Mouse (Mus musculus) gastrocnemius, adult 2 months (tissue): ENCODE data around the gene Zfp112. TPM values are rescaled to one million over a fixed set of nuclear protein-coding genes. Genes with fewer than 3 reads are reported as not detected.

ENCODE experiments used
- DNase-seq: peaks from one replicate; pipeline ENCODE4 v3.0.0; 2022
- H3K27ac ChIP-seq: fragments of 200-600 bp; 2 replicates; pipeline ENCODE4 v1.8.1; 2022; ENCODE audit warnings: mild to moderate bottlenecking
- H3K4me3 ChIP-seq: fragments of 200-600 bp; 2 replicates; pipeline ENCODE4 v1.8.1; 2022; ENCODE audit warnings: mild to moderate bottlenecking, moderate library complexity
- CTCF ChIP-seq: fragments of 200-600 bp; IDR thresholded peaks from 2 replicates; pipeline ENCODE4 v1.8.1; 2022; ENCODE audit warnings: antibody characterized with exemption, mild to moderate bottlenecking, moderate library complexity
- intact Hi-C: fragments of 180-260 bp; cut with DNase I; formaldehyde crosslinking; loops from one replicate; pipeline ENCODE4 v1.15.1; 2025
- total RNA-seq, 2 experiments: library from RNA; stranded (reverse); gene quantifications; 2 replicates each; pipeline ENCODE4 v1.2.3; 2021

The Zfp112 gene
- total RNA-seq, 2 experiments from 2014 or later, result 6.6 to 6.7 TPM

GRCm38 (mm10) chr7:24116655-24117054 lies 4.5 kb downstream of the Zfp112 start:
- intact Hi-C loops, result loop anchor here (10.0 kb wide), 1 partner anchor 768 kb away; the partner anchor contains the start of gene Rps19

GRCm38 (mm10) chr7:24133425-24133995 lies 21.4 kb downstream of the Zfp112 start:
- peak overlapping the region; percentile 89 for H3K4me3 ChIP-seq
- intact Hi-C loops, result loop anchor here (2.0 to 5.0 kb wide), 3 partner anchors 21 to 134 kb away; partner anchors contain the start of gene Zfp112
- no peak for TF ChIP-seq CTCF
- peak overlapping the region; percentile 88 for H3K27ac ChIP-seq
- DNase-seq, result no peak

More at GRCm38 (mm10) chr7:24116655-24117054, 4.5 kb downstream of the Zfp112 start:
- Histone ChIP-seq H3K27ac (no peak overlapping the region), H3K4me3 (no peak overlapping the region)
- TF ChIP-seq CTCF, result no peak
- no peak for DNase-seq

DNA sequence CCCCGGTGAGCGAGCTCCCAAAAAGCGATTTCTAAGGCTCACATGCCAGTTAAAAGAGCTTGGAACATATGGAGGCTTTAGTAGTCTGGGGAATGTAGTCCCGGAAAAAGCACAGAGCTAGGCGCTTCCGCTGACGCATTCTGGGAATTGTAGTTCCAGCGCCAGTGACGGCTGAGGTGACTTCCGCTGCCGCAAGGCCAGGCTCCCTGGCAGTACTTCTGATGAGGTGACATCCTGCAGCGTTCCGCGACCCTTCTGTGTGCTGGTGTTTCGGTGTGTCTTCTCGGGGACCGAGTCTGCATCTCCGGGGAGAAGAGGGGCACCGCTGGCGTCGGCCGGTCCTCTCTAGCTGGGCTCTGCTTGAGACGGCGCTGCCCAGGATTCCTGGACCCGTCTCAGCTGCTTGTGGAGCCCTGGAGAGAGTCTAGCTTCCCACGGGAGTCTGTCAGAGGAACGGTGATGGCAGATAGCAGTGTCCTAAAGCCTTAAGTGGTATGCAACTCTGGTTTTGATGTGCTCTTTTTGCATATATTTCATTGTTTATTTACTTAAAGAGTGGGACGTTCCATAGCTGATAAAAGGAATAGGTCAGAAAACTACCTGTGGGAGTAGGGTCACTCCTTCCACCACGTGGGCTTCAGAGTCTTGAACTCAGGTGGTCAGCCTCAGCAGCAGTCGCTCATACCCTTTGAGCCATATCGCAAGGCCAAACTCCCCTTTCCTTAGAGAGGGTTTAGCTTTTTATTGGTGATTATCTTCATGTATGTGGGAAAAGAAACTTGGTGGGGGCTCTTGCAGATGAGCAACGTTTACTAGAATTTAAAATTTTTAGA lies 22.1 kb downstream of the Zfp112 start, which contains the start of gene Zfp235:
TSS of gene Zfp235 (plus strand) at position 174 of the 833 bp plus-strand sequence.
- H3K27ac ChIP-seq, result peak within 1 kb of the TSS; percentile 88
- TF ChIP-seq CTCF, result no peak
- DNase-seq, result peak; percentile 89

DNA sequence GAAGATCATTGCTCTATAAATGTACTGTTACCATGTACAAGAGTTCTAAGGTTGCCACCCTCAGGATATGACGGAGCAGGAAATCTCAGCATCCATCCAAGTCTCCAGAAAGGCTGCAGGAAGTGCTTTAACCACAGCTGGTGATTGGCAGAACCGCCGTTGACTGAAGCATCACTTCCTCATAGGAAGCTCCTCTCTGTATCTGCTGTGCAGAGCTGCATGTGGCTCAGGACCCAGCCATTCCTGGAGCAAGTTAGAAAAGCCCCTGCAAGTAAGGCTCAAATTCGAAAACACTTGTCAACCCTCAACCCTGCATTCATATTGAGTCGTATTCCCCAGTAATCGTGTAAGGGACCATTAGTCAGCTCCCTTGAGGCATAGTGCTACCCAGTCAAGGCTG lies 30.5 kb downstream of the Zfp112 start:
- intact Hi-C loops, result no loop called here
- no peak for DNase-seq
- Histone ChIP-seq H3K27ac (no peak overlapping the region), H3K4me3 (no peak overlapping the region)
- no peak for TF ChIP-seq CTCF

More for the DNA sequence above, 22.1 kb downstream of the Zfp112 start, which contains the start of gene Zfp235:
- H3K4me3 ChIP-seq, result peak within 1 kb of the TSS; percentile 89
- intact Hi-C loops, result loop anchor here (2.0 to 5.0 kb wide), 3 partner anchors 21 to 133 kb away; partner anchors contain the start of gene Zfp112

GRCm38 (mm10) chr7:24153272-24153671 lies 41.2 kb downstream of the Zfp112 start:
- no peak for DNase-seq
- intact Hi-C loops, result no loop called here
- no peak overlapping the region for H3K4me3 ChIP-seq
- no peak overlapping the region for H3K27ac ChIP-seq
- TF ChIP-seq CTCF, result peak; percentile 9; the same call in 1 of the 2 replicates

- no peak overlapping the region for H3K27ac ChIP-seq
- DNase-seq, result no peak
- intact Hi-C loops, result no loop called here
- H3K4me3 ChIP-seq, result no peak overlapping the region
- TF ChIP-seq CTCF, result no peak
Measured at GRCm38 (mm10) chr7:24172191-24172590, 60.1 kb downstream of the Zfp112 start.

DNA sequence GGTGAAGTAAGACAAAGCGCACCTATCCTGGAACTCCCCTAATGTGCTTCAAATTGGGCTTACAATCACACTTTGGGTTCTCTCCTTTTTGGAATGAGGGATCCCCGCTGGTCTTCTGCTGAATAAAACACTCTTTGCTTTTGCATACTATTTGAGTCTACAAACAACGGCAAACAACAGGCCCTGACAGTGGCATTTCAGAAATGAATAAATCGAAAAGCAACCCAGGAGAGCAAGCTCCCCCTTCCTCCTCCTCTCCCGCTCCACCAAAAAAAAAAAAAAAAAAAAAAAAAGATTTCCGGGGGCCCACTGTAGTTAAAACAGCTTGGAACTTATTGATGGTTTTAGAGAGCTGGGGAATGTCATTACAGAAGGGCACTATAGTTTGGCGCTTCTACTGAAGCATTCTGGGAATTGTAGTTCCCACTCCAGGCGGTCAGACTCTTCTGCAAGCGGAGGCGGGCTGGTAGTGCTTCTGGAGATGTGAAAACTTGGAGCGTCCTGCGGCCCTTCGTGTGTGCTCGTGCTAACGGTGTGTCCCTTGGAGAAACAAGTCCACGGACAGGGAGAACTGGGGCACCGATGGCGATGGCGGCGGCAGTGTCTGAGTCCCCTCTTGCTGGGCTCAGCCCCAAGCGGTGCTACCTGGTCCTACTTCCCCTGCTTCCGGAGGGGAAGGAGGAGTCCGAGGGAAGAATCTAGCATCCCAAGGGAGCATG lies 62.7 kb downstream of the Zfp112 start, which contains the start of gene Zfp114:
TSS of gene Zfp114 (plus strand) at position 443 of the 719 bp plus-strand sequence.
- intact Hi-C loops, result no loop called here
- H3K4me3 ChIP-seq, result peak within 1 kb of the TSS; percentile 73
- no peak for TF ChIP-seq CTCF
- peak; percentile 56 for DNase-seq
- peak within 1 kb of the TSS; percentile 64 for H3K27ac ChIP-seq

DNA sequence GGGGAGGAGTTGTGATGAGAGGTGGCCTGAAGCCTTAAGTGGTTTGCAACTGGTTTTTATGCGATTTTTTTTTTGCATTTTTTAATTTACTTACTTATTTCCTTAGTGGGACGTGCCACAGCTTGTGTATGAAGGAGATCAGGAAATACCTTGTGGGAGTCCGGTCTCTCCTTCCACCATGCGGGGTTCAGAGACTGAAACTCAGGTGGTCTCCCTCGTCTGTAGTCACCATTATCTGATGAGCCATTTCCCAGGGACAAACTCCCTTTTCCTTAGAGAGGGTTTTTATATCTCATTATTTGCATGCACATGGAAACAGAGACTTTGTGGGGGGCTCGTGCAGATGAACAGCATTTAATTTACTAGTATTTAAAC lies 63.2 kb downstream of the Zfp112 start:
- peak overlapping the region; percentile 73 for H3K4me3 ChIP-seq
- peak overlapping the region; percentile 64 for H3K27ac ChIP-seq
- no peak for TF ChIP-seq CTCF
- DNase-seq, result no peak
- intact Hi-C loops, result no loop called here

Other genes with a start within 250 kb of the Zfp112 start
- gene Vmn1r177, start 245.9 kb upstream of the Zfp112 start, total RNA-seq, result not detected
- gene Vmn1r178, start 220.3 kb upstream of the Zfp112 start, total RNA-seq, result not detected
- gene Vmn1r179, start 185.3 kb upstream of the Zfp112 start, total RNA-seq, result not detected
- not detected for gene Vmn1r180, start 161.7 kb upstream of the Zfp112 start, total RNA-seq
- not detected for gene Vmn1r181, start 137.7 kb upstream of the Zfp112 start, total RNA-seq
- gene V1rd19, start 110.6 kb upstream of the Zfp112 start, total RNA-seq, result not detected
- gene Vmn1r183, start 59.1 kb upstream of the Zfp112 start, total RNA-seq, result not detected
- gene Zfp180, start 30.4 kb upstream of the Zfp112 start, total RNA-seq, result 10 to 100 TPM; 16.6 to 17.8 TPM
- 1 to 10 TPM; 3.7 to 5.1 TPM for gene Zfp235, start 21.9 kb downstream of the Zfp112 start, total RNA-seq
- under 1 TPM in 1 of 2 experiments, not detected in 1; 0.56 TPM for gene Zfp114, start 62.7 kb downstream of the Zfp112 start, total RNA-seq
- gene Zfp111, start 99.1 kb downstream of the Zfp112 start, total RNA-seq, result 1 to 10 TPM; 3.3 to 3.6 TPM
- 1 to 10 TPM; 2.4 TPM for gene Zfp109, start 125.2 kb downstream of the Zfp112 start, total RNA-seq
- gene Zfp108, start 142.5 kb downstream of the Zfp112 start, total RNA-seq, result 1 to 10 TPM; 1.9 to 2.3 TPM
- 1 to 10 TPM; 4.3 to 5.9 TPM for gene Zfp93, start 158.1 kb downstream of the Zfp112 start, total RNA-seq
- gene Zfp61, start 188.9 kb downstream of the Zfp112 start, total RNA-seq, result 1 to 10 TPM; 2.6 to 4.1 TPM
- gene Zfp94, start 204.4 kb downstream of the Zfp112 start, total RNA-seq, result 1 to 10 TPM; 2.4 to 2.5 TPM
- not detected for gene Tescl, start 221.6 kb downstream of the Zfp112 start, total RNA-seq
- gene Lypd5, start 236.9 kb downstream of the Zfp112 start, total RNA-seq, result not detected